Mouse (Mus musculus): ENCODE measurements around the gene Olfr513. TPM values are rescaled to one million over a fixed set of nuclear protein-coding genes. Genes with fewer than 3 reads are reported as not detected.

The Olfr513 gene
- not detected in 2 replicates for polyA plus RNA-seq (2015; fragmentation: Nextera tagmentation; extraction: Ambion mirVana)

GRCm38 (mm10) chr7:108750673-108751072 lies at the start of gene Olfr513:
Olfr513 (plus strand) TSS chr7:108750973.
- H3K4me3 ChIP-seq (replicated peaks) = no peak within 1 kb of the TSS
- ATAC-seq = no peak
- no peaks in the 10 kb centered on the region for H3K9me3 ChIP-seq
- no peak within 1 kb of the TSS for H3K4me2 ChIP-seq (replicated peaks)
- no peaks in the 10 kb centered on the region for H3K4me1 ChIP-seq (replicated peaks)
- no peak within 1 kb of the TSS for H3K27ac ChIP-seq
- no peaks in the 10 kb centered on the region for H3K36me3 ChIP-seq
- no peak within 1 kb of the TSS for H3K9ac ChIP-seq (replicated peaks)
- WGBS = 79% methylated on average over 1 of the region's 1 CpGs
- no peaks in the 10 kb centered on the region for H3K27me3 ChIP-seq

GRCm38 (mm10) chr7:108713020-108713419 lies 37.8 kb upstream of the Olfr513 start, which contains the start of gene Olfr512:
Olfr512 (plus strand) TSS chr7:108713320.
- Histone ChIP-seq H3K36me3 (no peaks in the 10 kb centered on the region), H3K9me3 (no peaks in the 10 kb centered on the region), H3K27me3 (no peaks in the 10 kb centered on the region), H3K27ac (no peak within 1 kb of the TSS), H3K9ac (replicated peaks) (no peak within 1 kb of the TSS), H3K4me1 (replicated peaks) (no peaks in the 10 kb centered on the region), H3K4me3 (replicated peaks) (no peak within 1 kb of the TSS), H3K4me2 (replicated peaks) (no peak within 1 kb of the TSS)
- ATAC-seq = no peak

GRCm38 (mm10) chr7:108760411-108760810 lies 9.6 kb downstream of the Olfr513 start:
- no peak for ATAC-seq
- Histone ChIP-seq H3K4me2 (replicated peaks) (no peak overlapping the region), H3K9me3 (no peaks in the 10 kb centered on the region), H3K27ac (no peak overlapping the region), H3K4me1 (replicated peaks) (no peaks in the 10 kb centered on the region), H3K36me3 (no peaks in the 10 kb centered on the region), H3K9ac (replicated peaks) (no peak overlapping the region), H3K4me3 (replicated peaks) (no peak overlapping the region), H3K27me3 (no peaks in the 10 kb centered on the region)
- WGBS = 29% methylated on average over 3 of the region's 3 CpGs

GRCm38 (mm10) chr7:108797205-108797933 lies 46.6 kb downstream of the Olfr513 start:
- H3K4me2 ChIP-seq (replicated peaks) = no peak overlapping the region
- no peak overlapping the region for H3K4me3 ChIP-seq (replicated peaks)
- 66% methylated on average over 1 of the region's 1 CpGs for WGBS
- no peaks in the 10 kb centered on the region for H3K36me3 ChIP-seq
- no peaks in the 10 kb centered on the region for H3K27me3 ChIP-seq
- H3K9me3 ChIP-seq = no peaks in the 10 kb centered on the region
- H3K9ac ChIP-seq (replicated peaks) = no peak overlapping the region
- no peaks in the 10 kb centered on the region for H3K4me1 ChIP-seq (replicated peaks)
- no peak for ATAC-seq
- H3K27ac ChIP-seq = no peak overlapping the region

Other genes starting within 250 kb of the Olfr513 start
- gene Olfr502, start 225.9 kb upstream of the Olfr513 start, polyA plus RNA-seq (2015; fragmentation: Nextera tagmentation; extraction: Ambion mirVana) = not detected in 2 replicates
- not detected in 2 replicates for gene Olfr503, start 206.4 kb upstream of the Olfr513 start, polyA plus RNA-seq (2015; fragmentation: Nextera tagmentation; extraction: Ambion mirVana)
- not detected in 2 replicates for gene Olfr504, start 185.2 kb upstream of the Olfr513 start, polyA plus RNA-seq (2015; fragmentation: Nextera tagmentation; extraction: Ambion mirVana)
- not detected in 2 replicates for gene Olfr506, start 140.2 kb upstream of the Olfr513 start, polyA plus RNA-seq (2015; fragmentation: Nextera tagmentation; extraction: Ambion mirVana)
- gene Olfr507, start 129.2 kb upstream of the Olfr513 start, polyA plus RNA-seq (2015; fragmentation: Nextera tagmentation; extraction: Ambion mirVana) = not detected in 2 replicates
- gene Olfr508, start 121.0 kb upstream of the Olfr513 start, polyA plus RNA-seq (2015; fragmentation: Nextera tagmentation; extraction: Ambion mirVana) = not detected in 2 replicates
- not detected in 2 replicates for gene Olfr509, start 99.1 kb upstream of the Olfr513 start, polyA plus RNA-seq (2015; fragmentation: Nextera tagmentation; extraction: Ambion mirVana)
- gene Olfr510, start 84.6 kb upstream of the Olfr513 start, polyA plus RNA-seq (2015; fragmentation: Nextera tagmentation; extraction: Ambion mirVana) = not detected in 2 replicates
- not detected in 2 replicates for gene Olfr512, start 37.7 kb upstream of the Olfr513 start, polyA plus RNA-seq (2015; fragmentation: Nextera tagmentation; extraction: Ambion mirVana)
- not detected in 2 replicates for gene Olfr514, start 75.0 kb downstream of the Olfr513 start, polyA plus RNA-seq (2015; fragmentation: Nextera tagmentation; extraction: Ambion mirVana)
- gene Olfr516, start 99.6 kb downstream of the Olfr513 start, polyA plus RNA-seq (2015; fragmentation: Nextera tagmentation; extraction: Ambion mirVana) = not detected in 2 replicates
- not detected in 2 replicates for gene Olfr517, start 121.4 kb downstream of the Olfr513 start, polyA plus RNA-seq (2015; fragmentation: Nextera tagmentation; extraction: Ambion mirVana)
- gene Olfr518, start 134.0 kb downstream of the Olfr513 start, polyA plus RNA-seq (2015; fragmentation: Nextera tagmentation; extraction: Ambion mirVana) = not detected in 2 replicates
- gene Olfr519, start 143.4 kb downstream of the Olfr513 start, polyA plus RNA-seq (2015; fragmentation: Nextera tagmentation; extraction: Ambion mirVana) = not detected in 2 replicates
- not detected in 2 replicates for gene Nlrp10, start 179.2 kb downstream of the Olfr513 start, polyA plus RNA-seq (2015; fragmentation: Nextera tagmentation; extraction: Ambion mirVana)
- 78.2 and 78.7 TPM in 2 replicates for gene Eif3f, start 183.4 kb downstream of the Olfr513 start, polyA plus RNA-seq (2015; fragmentation: Nextera tagmentation; extraction: Ambion mirVana)
- gene Tub, start 199.4 kb downstream of the Olfr513 start, polyA plus RNA-seq (2015; fragmentation: Nextera tagmentation; extraction: Ambion mirVana) = 37.9 and 40.9 TPM in 2 replicates